Mouse (Mus musculus): ENCODE results near the gene Tmem170b.

- TF ChIP-seq CTCF (IDR thresholded peaks at IDR 0.05; ENCODE audit: low read depth) (0 out of 2 replicates have a peak, but pooled peaks have one; percentile 20), EP300 (IDR thresholded peaks at IDR 0.05; ENCODE audit: low read depth) (no peak)
Measured at GRCm38 (mm10) chr13:41650665-41651064, 45.0 kb downstream of the Tmem170b start.
